Mouse (Mus musculus) embryonic stem cell, embryonic (primary cell): ENCODE data around the gene Wnt3.

Experiments
- CTCF ChIA-PET, 4 experiments: fragments of 300-600 bp in 2 of 4; fragments of 350-600 bp in 2 of 4; sonication (Branson Sonifier 250); formaldehyde crosslinking; loops; one replicate each; lab custom pipeline; 2022; ENCODE audit warnings: inconsistent platforms in 2 of 4; lab: Charles Lee
- POLR2A ChIA-PET, 4 experiments: fragments of 300-600 bp in 2 of 4; fragments of 350-600 bp in 2 of 4; sonication (Branson Sonifier 250); formaldehyde crosslinking; loops; one replicate each; lab custom pipeline; 2022; ENCODE audit warnings: antibody characterized with exemption in 4 of 4, inconsistent platforms in 1 of 4; lab: Charles Lee

The Wnt3 gene

GRCm38 (mm10) chr11:103859933-103860610 is 86.1 kb downstream of the Wnt3 start:
- ChIA-PET CTCF (no interaction called here), POLR2A (interaction anchor here in 2 of 4 experiments (0.5 to 1.0 kb wide), 2 partner anchors 56 to 190 kb away, joined by 3 to 13 read pairs; no protein-coding TSS in a partner anchor)

GRCm38 (mm10) chr11:103862951-103863350 is 89.0 kb downstream of the Wnt3 start:
- ChIA-PET POLR2A (no interaction called here), CTCF (no interaction called here)

- POLR2A ChIA-PET, result interaction anchor here in 1 of 4 experiments (0.5 to 1.3 kb wide), 3 partner anchors 11 to 167 kb away, joined by 3 to 4 read pairs (median 3); no protein-coding TSS in a partner anchor
These were observed 90.5 kb downstream of the Wnt3 start for GRCm38 (mm10) chr11:103864486-103864885.

GRCm38 (mm10) chr11:103865346-103865745 is 91.4 kb downstream of the Wnt3 start:
- ChIA-PET CTCF (no interaction called here), POLR2A (no interaction called here)

More at GRCm38 (mm10) chr11:103864486-103864885, 90.5 kb downstream of the Wnt3 start:
- CTCF ChIA-PET, result interaction anchor here in 1 of 4 experiments (0.5 kb wide), 1 partner anchor 152 kb away, joined by 3 read pairs; no protein-coding TSS in a partner anchor
